Mouse (Mus musculus): ENCODE measurements around the gene Chrm3.

Chrm3 gene

DNA sequence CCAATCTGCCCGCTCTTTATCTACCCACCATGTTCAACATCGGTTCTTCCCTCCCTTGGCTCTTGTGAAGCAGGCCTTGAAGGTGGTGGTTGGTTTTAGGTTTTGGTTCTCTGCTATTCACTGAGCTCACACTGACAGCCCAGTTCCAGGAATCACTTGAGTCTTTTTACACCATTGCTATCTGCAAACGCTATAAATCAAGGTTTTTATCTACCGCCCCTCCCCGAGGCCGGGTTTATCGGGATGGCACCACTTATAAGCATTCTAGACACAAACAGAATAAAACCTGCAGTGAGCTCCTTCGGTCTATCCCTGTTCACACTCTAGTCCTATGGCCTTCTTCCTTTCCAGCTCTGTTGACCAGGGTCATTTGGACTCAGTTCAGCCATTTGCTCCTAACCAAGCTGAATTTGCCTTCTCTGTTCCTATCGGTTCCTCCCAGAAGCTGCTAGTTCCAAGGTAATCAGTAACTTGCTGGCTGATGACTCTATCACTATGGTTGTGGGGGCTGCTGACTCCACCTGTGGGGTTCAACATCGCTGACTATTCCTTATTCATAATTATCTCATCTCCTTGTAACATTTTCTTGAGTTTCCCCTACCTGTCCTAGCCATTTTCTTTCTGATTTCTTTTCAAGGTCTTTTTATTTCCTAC, 291.6 kb downstream of the Chrm3 start:
- DNase-seq (ENCODE audit: low spot score), result no peak

DNA sequence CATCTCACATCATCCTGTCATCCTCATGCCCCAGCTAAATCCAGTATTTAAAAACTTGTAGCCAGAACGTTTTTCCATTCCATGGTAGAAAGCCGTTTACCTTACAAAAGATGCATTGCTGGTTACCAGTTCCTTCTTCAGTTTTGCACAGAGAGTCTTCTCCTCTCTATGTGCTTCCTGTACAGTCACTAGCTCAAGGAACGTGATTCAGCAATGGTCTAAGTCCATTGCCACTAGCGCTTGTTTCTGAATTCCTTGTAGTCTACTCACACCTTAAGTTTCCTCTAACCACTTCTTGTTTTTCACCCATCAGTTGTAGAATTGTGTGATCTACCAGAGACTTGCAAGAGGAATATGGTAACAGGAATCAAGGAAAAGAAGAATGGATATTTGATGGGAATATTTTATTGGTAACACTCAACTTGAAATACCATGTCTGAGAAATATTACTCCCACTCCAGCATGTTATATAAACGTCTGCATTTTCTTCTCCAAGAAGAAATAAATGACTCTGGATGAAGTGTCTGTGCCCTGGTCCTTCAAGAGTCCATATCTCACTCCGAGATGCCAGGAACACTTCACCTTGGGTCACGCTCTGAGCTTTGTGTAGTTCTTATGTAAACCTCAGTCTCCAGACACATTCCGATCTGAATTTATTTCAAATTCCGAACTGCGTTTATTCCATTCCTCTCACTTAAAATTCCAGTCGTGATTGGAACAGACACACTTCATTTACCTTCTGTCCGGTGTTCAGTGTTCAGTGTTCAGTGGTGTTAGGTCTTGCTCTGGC, 293.6 kb downstream of the Chrm3 start:
- DNase-seq (ENCODE audit: low spot score), result no peak

DNA sequence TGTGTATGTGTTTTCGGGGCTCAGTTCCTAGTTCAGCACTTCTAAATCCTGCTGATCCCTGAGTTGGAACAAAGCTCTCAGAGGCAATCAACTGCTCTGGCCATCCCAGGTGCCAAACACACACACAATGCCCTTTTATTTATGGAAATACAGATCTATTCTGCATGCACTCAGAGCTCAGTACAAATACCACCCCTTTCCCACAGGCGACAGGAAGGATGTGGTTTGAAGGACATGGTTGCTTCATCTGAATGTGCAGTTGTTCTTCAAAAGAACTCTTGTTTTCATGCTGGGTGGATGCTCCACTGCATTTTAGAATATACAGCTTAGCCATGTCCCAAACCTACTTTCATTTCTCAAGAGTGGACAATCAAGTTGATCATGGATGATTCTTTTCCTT, 294.9 kb downstream of the Chrm3 start:
- no peak for DNase-seq (ENCODE audit: low spot score)

DNA sequence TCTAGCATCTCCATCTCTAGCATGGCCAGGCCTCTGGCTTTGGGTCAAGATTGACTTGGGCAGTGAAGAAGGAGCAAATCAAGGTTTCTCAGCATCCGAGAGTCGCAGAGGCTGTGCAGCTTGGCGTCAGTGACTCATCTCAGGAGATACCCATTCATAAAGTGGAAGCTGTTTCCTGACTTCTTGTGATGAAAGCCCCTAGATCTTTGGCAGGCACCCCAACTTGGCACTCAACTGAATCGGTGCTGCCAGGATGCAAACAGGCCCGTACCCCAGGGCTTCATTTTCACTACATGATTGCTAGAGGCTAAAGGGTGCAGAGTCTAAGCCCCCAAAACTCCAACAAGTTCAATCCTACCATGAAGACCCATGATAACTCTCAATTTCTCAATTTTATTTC, 298.0 kb downstream of the Chrm3 start:
- no peak for DNase-seq (ENCODE audit: low spot score)

DNA sequence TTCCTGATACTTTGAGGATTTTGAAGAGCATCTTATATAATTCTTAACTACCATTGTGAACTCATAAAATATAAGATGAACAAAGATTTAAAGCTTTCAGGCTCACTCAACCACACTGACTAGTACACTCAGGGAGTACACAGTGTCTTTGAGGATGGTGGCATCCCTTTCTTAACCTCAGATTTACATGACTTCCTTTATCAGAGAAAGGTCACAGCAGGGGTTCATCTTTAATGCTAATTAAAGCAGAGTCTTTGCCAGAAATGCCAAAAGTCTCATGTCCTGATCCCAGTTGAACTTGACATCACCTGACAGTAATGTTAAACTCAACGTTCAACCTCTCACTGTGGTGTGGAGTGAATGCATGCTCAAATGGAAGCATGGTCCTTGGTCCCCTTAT, 301.7 kb downstream of the Chrm3 start:
- no peak for DNase-seq (ENCODE audit: low spot score)

DNA sequence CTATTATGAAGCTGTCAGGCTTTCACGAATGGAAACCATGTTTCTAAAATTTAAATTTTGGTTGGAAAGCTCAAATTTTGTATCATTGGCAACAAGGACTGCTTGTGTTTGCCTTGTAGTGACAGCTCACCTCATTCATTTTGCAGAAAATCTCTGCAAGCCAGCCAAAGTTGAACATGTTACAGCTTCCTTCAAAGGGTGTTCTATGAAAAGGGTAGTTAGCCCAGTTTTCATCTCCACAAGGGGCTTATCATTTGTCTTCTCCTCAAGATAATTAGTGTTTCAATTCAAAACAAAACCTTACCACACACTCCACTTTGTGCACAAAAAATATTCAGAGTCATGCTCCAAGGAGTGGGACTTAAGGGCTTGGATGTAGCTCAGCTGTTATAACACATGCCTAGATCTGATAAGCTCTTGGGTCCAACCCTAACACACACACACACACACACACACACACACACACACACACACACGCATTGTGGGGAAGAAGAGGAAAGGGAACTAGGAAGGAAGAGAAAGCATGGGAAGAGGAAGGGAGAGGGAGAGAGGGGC, 302.9 kb downstream of the Chrm3 start:
- DNase-seq (ENCODE audit: low spot score), result no peak

DNA sequence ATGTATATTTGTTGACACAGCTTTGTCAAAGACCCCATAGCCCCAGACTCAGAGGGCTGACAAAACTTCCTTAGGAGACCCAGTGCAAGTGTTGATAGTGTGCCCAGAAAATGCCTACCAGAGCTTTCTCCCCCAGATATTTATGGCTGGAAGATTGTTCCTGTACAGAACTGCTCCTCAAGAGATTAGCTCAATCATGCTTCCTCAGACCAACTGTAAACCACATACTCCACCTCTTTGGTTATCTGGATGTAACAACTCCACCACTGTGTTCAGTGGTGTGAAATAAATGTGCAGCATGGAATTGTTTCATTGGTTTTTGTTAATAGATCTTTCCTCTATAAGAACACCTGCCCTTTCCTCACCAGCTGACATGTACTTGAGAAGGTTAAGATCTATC, 306.6 kb downstream of the Chrm3 start:
- no peak for DNase-seq (ENCODE audit: low spot score)

DNA sequence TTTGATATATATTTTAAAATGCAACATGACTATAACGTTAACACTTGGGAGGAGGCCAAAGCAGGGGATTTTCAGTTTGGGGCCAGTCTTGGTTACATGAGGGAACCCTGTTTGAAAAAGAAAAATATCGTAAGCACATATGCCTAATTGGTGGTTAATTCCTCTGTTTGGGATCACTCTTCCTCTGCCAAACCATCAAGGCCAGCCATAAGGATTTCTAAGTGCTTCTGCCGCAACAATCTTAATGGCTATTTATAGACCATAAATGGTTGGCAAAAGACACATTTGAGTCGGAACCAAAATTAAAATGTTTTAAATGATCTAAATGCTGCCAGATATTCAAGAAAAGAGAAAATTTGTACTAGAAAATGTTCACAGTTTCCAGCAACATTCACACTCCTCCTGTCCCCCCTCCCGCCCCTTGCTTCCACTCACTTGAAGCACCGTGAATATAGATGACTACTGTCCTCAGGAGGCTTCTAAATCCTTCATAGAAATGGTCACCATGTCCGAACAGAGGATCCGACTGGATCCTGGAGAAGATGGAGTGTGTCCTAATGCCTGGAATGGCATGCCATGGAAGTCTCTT, 307.3 kb downstream of the Chrm3 start:
- no peak for DNase-seq (ENCODE audit: low spot score)

DNA sequence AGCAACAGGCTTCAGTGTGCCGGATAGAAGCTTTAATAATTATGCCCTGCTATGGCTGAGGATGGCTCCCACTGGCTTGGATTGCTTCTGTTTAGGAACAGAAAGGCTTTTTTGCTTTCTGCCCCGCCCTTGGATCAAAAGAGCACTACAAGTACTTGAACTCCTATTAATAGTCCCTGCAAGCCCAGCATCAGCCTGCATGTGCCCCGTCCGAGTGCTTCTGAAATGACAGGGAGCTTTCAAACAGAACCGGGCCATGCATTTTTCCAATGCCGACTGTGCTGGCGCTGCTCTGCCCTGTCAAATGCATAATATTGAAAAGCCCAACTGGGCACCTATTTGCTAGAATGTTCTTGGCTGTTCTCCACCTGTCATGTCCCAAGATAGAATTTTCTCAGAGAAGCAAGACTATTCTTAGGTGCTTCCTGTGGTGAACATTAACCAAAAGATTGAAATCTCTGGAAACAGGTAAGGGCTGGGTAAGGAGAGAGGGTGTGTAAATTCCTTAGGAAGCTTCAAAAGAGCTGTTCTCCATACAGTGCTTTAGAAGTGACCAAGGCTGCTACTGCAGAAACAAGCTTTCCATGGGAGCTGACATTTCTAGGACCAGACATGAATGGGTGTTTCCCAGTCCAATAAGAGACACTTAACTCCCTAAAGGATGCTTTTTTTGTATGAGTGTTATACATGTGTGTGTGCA, 314.8 kb downstream of the Chrm3 start:
- DNase-seq (ENCODE audit: low spot score), result no peak

DNA sequence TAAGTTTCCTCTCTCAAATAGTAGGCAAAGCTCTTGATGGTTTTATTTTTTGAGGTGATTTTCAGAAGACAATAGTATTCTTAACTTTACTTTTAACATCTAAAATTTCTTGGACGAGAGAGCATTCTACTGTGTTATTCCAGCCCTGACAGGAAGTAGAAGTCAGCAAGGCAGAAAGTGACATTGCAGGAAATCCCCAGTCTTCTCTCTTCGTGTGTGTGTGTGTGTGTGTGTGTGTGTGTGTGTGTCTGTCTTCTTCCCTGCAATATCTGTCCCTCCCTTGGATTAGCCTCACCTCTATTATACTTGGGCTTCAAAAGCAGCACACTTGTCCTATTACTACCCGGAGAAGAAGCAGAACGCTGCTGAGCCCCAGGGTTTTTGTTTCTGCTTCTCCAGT, 316.6 kb downstream of the Chrm3 start:
- no peak for DNase-seq (ENCODE audit: low spot score)

DNA sequence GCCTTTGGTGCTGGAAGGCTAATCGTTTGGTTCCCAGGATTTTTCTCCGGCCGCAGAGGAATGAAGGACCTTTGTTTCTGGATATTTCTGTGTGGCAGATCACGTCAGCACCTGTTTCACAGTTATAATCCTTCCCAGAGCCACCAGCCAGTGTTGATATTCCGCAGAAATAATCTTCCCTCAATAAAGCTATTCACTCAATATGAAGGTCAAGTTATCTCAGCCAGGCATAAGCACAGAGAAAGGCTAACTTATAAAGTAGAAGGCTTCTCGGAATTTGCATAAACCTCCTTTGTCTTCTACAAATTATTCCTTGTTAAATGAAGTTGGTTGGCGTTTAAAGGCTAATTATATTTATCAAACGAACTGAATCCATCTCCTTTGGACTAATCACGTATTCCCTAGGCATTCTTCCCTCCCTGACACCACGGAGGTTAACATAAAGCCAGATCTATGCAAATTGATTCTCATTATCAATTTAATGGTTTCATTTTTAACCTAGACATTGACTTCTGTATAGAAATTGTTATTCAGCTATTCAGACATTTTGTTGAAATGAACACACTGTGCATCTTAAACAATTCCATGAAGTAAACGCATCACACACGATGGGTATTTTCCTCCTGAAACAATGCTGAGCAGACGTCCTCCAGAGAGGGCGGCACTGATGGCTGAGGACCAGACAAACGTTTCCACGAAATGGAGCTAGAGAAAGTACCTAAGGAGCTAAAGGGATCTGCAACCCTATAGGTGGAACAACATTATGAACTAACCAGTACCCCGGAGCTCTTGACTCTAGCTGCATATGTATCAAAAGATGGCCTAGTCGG, 326.9 kb downstream of the Chrm3 start:
- DNase-seq (ENCODE audit: low spot score), result no peak

DNA sequence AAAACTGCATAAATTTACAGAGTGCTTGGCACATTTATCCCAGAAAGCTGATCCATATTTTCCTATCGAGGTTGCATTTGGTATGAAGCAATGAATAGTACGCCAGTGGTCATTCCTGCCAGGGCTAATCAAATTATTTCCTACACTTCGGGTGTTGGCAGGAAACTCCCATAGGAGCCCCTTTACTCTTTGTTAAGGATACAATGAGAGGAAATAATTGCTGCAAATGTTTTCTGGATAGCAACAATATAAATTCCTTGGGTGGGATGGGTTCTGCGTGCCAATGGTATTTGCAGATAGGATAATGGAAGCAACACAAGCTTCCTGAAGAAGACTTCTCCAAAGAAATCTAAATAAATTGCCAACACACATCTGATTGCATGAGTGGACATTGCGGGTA, 329.1 kb downstream of the Chrm3 start:
- no peak for DNase-seq (ENCODE audit: low spot score)

DNA sequence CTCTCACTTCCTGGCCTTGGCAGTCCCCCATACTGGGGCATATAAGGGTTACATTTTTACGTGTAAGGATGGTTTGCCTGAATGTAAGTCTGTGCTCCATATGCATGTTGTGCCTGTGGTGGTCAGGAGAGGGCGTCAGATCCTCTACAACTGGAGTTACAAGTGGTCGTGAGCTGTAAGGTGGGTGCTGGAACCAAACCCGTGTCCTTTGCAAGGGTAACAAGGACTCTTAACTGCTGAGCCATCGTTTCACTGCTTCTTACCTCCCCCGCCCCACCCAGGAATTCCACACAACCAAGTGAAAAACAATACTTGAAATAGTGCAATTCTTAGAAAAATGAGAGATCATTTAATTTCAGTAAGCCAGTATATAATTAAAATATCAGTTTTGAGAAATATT, 330.7 kb downstream of the Chrm3 start:
- no peak for DNase-seq (ENCODE audit: low spot score)

DNA sequence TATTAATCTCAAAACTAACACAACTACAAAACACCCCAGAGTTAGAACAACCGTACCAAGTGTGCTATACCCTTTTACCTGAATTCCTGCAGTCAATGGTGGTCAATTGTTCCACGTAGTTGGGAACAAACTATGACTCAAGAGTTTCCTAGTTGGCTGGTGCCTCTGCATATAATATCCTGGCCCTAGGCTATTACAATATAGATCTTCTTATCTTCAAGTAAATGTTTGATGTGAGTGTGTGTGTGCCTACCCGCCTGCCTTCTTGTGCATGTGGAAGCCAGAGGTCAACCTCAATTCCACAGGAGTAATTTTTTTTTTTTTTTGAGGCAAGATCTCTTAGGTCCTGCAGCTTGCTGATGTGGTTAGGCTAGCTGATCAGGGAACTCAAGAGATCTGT, 335.5 kb downstream of the Chrm3 start:
- DNase-seq (ENCODE audit: low spot score), result no peak

DNA sequence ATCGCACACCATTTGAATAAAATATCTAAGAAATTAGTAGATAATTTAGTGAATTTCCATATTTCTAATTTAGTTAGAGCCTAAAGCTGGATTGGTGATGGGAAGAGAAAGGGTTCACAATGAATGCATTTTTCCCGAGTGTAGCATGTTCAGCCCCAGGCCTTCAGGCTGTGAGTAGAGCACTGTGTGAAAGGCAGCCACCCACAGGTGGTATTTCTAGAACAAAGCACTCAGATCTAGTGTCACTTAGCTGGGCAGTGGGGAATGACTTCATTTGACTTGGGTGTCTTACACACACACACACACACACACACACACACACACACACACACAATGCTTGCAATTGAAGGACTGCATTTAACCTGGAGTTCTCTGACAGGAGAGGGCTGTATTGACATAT, 337.5 kb downstream of the Chrm3 start:
- DNase-seq (ENCODE audit: low spot score), result no peak

DNA sequence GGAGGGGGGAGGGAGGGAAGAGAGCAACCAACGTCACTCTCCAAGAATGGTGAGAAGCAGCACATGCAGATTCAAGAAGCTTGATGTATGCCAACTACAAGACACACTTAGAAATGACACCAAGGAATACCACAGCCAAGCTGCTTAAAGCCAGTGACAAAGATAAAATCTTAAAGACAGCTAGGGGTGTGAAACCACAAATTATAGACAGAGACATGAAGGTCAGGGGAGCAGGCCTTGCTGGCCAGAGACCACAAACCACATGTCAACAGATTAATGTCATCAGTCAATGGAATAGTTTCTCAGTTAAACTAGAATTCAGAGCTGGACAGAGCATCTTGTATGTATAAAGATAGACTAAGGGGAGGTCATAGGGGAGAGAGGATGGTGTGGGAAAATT, 341.4 kb downstream of the Chrm3 start:
- no peak for DNase-seq (ENCODE audit: low spot score)

DNA sequence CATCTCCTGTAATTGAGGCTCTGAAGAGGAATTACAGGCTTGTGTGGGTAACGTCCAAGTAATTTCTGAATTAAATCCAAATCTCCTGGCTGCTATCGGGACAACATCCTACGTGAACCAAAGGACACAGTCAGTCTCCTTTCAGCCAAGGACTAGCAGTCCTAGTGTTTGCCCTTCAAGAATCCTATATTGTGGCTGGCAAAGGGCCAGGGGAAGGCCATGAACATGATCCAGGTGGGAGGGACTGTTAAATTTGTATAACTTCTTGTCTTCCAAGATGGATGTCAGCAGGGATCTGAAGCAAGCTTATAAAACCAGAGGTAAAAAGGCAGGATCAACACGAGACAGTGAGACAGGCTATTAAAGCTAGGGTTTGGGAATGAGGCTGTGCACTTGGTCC, 357.7 kb downstream of the Chrm3 start:
- no peak for DNase-seq (ENCODE audit: low spot score)

DNA sequence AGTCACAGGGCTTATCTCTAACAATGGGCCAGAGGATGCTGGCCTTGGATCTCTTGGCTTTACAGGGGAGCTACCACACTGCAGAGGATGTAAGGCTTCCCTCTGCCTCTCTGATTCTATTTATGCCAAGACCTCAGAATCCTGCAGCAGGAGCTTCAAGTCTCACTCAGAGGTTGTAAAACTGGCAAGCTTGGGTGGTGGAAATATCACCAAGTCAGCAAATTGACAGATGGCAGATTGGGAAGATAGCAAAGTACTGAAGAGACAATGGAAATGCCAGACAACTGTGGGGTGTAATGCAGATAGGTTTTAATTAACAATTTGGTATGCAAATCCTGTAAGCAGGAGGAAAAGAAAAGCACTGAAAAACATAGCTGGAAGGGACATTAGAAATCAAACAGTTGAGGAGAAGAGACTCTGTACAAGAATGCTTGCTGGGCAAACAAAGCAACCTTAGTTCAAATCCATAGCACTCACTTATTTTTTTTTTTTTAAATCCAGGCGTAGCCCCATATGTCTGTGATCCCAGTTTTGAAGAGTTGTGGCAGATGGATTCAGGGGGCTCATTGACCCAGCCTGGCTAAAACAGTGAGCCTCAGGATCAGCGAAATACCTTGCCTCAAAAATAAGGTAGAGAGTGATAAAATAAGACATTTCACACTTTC, 362.9 kb downstream of the Chrm3 start:
- DNase-seq (ENCODE audit: low spot score), result no peak

DNA sequence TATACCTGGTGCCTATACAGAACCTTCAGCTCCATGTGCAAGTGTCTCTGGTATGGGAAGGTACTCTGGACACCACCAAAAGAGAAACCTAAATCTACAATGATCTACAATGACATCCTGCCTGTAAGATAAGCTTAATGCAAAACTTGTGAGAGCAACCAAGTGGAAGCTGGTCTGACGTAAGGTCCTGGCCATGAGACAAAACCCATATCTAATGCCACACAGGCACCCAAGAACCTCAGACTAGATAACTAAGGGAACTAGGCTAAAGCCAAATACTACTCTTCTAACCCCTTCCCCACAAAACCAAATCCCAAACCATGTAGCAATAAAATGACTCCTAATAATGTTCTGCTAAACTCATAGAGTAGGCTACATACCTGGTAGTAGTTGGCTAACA, 364.8 kb downstream of the Chrm3 start:
- no peak for DNase-seq (ENCODE audit: low spot score)

DNA sequence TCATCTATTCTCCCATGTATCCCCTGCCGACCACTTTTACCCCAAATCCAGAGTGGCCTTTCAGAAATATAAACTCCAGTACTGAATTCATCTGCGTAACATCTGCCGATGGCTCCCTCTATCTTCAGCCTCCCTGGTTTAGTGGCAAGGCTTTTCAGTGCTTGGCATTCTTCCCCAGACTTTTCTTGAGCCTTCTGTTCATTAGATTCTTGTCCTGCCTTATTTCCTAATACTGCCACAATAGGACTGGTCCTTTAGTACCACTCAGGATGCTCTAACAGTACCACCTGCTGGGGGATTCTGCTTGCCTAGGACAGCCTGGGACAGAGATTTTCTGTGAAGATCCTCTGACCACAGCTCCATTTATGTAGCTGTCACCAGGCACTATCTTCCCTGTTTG, 367.1 kb downstream of the Chrm3 start:
- no peak for DNase-seq (ENCODE audit: low spot score)

DNA sequence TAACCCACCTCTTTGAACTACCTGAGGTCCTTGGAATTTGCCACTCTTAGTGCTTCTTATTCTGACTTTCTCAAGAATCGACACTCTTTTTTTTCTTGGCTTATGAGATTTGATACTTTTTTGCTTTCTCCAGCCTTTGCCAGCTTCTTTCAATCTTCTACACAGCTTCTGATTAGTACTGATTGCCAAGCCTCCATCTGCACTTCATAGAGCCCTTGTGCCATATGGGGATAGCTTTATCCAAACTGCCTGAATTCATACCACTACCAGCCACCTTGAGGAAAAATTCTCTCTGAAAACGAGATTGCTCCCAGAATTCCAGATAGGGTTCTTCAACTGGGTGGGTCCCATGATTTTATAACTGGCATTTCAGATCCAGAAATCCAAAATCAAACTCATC, 368.0 kb downstream of the Chrm3 start:
- DNase-seq (ENCODE audit: low spot score), result no peak

Measured in ovary, adult 18-20 months (tissue).